Mouse (Mus musculus): Measurements from ENCODE around the gene Tmem147.

DNA sequence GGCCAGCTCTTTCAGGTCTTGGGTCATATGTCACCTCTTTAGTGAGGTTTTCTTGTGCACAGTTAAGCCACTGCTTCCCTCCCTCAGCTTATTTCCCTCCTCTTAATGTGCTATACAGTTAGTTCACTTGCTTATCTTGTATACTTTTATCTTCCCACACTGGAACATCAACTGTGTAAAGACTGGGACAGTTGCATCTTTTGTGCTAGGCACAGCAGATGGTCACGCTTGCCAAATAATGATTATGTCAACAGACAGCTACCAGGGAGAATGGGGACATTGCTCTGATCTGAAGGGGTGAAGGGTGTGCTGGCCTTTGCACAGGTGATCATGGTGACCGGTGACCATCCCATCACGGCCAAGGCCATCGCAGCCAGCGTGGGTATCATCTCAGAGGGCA lies 9.7 kb downstream of the Tmem147 start:
- TF ChIP-seq CTCF (conservative IDR thresholded peaks at IDR 0.05; ENCODE audit: insufficient read depth, insufficient read length, low read depth, low read length) = no peak
- no peak for TF ChIP-seq POLR2A (IDR thresholded peaks at IDR 0.05; ENCODE audit: low read depth, low read length)

All from kidney, adult 2 months (tissue).